Mouse (Mus musculus) C2C12 (cell line): ENCODE measurements at regions not wholly inside any gene's neighbourhood (a gene's known extent, or its start where the extent isn't known, plus 50 kb on each side); places are given as distances from the start of the nearest gene placed in this dataset.

Experiments used
- CEBPB ChIP-seq: IDR thresholded peaks from one replicate; pipeline ENCODE4 v1.6.1; 2011; ENCODE audit warnings: low read depth, mild to moderate bottlenecking, control low read depth, moderate library complexity
- CTCF ChIP-seq: IDR thresholded peaks from one replicate; pipeline ENCODE4 v1.5.1; 2011; ENCODE audit not compliant: control insufficient read depth, insufficient read depth, insufficient read length
- MAX ChIP-seq: IDR thresholded peaks from one replicate; pipeline ENCODE4 v1.6.1; 2011; ENCODE audit warnings: mild to moderate bottlenecking, control low read depth
- MYOD1 ChIP-seq: IDR thresholded peaks from one replicate; pipeline ENCODE4 v1.6.1; 2011; ENCODE audit warnings: low read depth; ENCODE audit not compliant: control insufficient read depth, insufficient read length
- USF1 ChIP-seq: IDR thresholded peaks from one replicate; pipeline ENCODE4 v1.6.1; 2011; ENCODE audit warnings: low read depth, mild to moderate bottlenecking, control low read depth, moderate library complexity

GRCm38 (mm10) chr7:68602003-68602402 is 147.0 kb downstream of the Arrdc4 start:
- TF ChIP-seq USF1 (no peak), CTCF (no peak), MYOD1 (no peak), MAX (no peak), CEBPB (no peak)
